Comparison of ENCODE assay signal across 24 mouse cellular contexts in genomic region chr1:75283017-75283416, GRCm38 (mm10). TPM values are rescaled to one million over a fixed set of nuclear protein-coding genes. Genes with fewer than 3 reads are reported as not detected.
DNase-seq lines count a peak whose midpoint lies in the region; ATAC-seq and TF ChIP-seq lines count a peak whose summit lies in the region.
"Had no signal": no experiment of that assay in that cellular context is flagged by ENCODE, and none has a peak within 500 bp of the region (broad histone marks: within the 10 kb centered on the region; RNA-seq: fewer than 3 reads in every experiment).

No protein-coding gene starts in this region.

- 57% methylated on average over 5 of the region's 5 CpGs for WGBS in forebrain, postnatal 0 days
- WGBS in forebrain, embryonic 10.5 days: 91% methylated on average over 5 of the region's 5 CpGs

- H3K36me3 ChIP-seq in forebrain, postnatal 0 days (ENCODE audit: insufficient read depth): no peaks in the 10 kb centered on the region
- H3K36me3 ChIP-seq in forebrain, embryonic 10.5 days (replicated peaks): no peaks in the 10 kb centered on the region
- H3K36me3 ChIP-seq: embryonic facial prominence, embryonic 15.5 days; liver, embryonic 12.5 days had no signal

- H3K9ac ChIP-seq in forebrain, postnatal 0 days: no peak overlapping the region
- H3K9ac ChIP-seq: embryonic facial prominence, embryonic 15.5 days; liver, embryonic 12.5 days had no signal

- H3K27me3 ChIP-seq in forebrain, postnatal 0 days (ENCODE audit: insufficient read depth, low read length): no peaks in the 10 kb centered on the region
- H3K27me3 ChIP-seq in forebrain, embryonic 10.5 days (ENCODE audit: poor library complexity, severe bottlenecking): peaks cover 13% of the 10 kb centered on the region

- ATAC-seq in forebrain, postnatal 0 days: peak; percentile 93
- no peak for ATAC-seq in monocyte, adult 5-6 weeks (replicated peaks; ENCODE audit: insufficient number of reproducible peaks, low FRiP score, low TSS enrichment, poor library complexity, severe bottlenecking)
- ATAC-seq: hindbrain, embryonic 16.5 days; liver, embryonic 12.5 days; Patski had no signal

- intact Hi-C loops in left cerebral cortex, adult 2 months (cut with DNase I): no loop called here

- 0 out of 2 replicates have a peak, but pooled peaks cover 2% of the 10 kb centered on the region for H3K4me1 ChIP-seq in forebrain, postnatal 0 days (ENCODE audit: insufficient read depth)
- H3K4me1 ChIP-seq in forebrain, embryonic 10.5 days: peaks cover 6% of the 10 kb centered on the region
- H3K4me1 ChIP-seq: embryonic facial prominence, embryonic 15.5 days; liver, embryonic 12.5 days had no signal

- H3K4me3 ChIP-seq in forebrain, postnatal 0 days (ENCODE audit: low read depth, low read length): no peak overlapping the region
- no peak overlapping the region for H3K4me3 ChIP-seq in forebrain, embryonic 10.5 days
- H3K4me3 ChIP-seq in left cerebral cortex, adult 2 months: no peak overlapping the region
- H3K4me3 ChIP-seq: embryonic facial prominence, embryonic 15.5 days; liver, embryonic 12.5 days had no signal

- no peak for TF ChIP-seq CTCF in forebrain, postnatal 0 days (IDR thresholded peaks at IDR 0.05; ENCODE audit: low read depth)
- no peak for TF ChIP-seq CTCF in left cerebral cortex, adult 2 months (IDR thresholded peaks at IDR 0.05)

- no peaks in the 10 kb centered on the region for H3K9me3 ChIP-seq in forebrain, postnatal 0 days (ENCODE audit: low read length)
- peaks cover 14% of the 10 kb centered on the region for H3K9me3 ChIP-seq in forebrain, embryonic 10.5 days
- H3K9me3 ChIP-seq: embryonic facial prominence, embryonic 15.5 days had no signal

- DNase-seq in forebrain, postnatal 0 days: peak; percentile 63
- DNase-seq in forebrain, embryonic 10.5 days (ENCODE audit: extremely low spot score, low spot score): no peak
- peak in 1 of 2 experiments; percentile 40 for DNase-seq in left cerebral cortex, adult 2 months (ENCODE audit: extremely low spot score in 1 of 2, low spot score in 2 of 2)
- DNase-seq in left cerebral cortex, adult 11 months (ENCODE audit: low spot score): no peak
- peak; percentile 29 for DNase-seq in MN1 (ENCODE audit: low spot score)
- DNase-seq in frontal cortex, postnatal 10 days (ENCODE audit: low spot score in 2 of 2): peak; percentile 31 to 57
- no peak for DNase-seq in heart, postnatal 4 days
- DNase-seq: adrenal gland, postnatal 36 days; cerebellum, adult 9-10 months; gastrocnemius, postnatal 14 days; kidney, adult 2 months; kidney, postnatal 14 days; thymus, postnatal 14 days had no signal

- H3K27ac ChIP-seq in forebrain, postnatal 0 days (ENCODE audit: low read depth, low read length): 0 out of 2 replicates have a peak overlapping the region, but pooled peaks have one; percentile 40
- no peak overlapping the region for H3K27ac ChIP-seq in forebrain, embryonic 10.5 days
- peak overlapping the region; percentile 40; the same call in 1 of the 2 replicates for H3K27ac ChIP-seq in left cerebral cortex, adult 2 months
- H3K27ac ChIP-seq: embryonic facial prominence, embryonic 15.5 days; liver, embryonic 12.5 days had no signal

- no peak overlapping the region for H3K4me2 ChIP-seq in forebrain, postnatal 0 days (ENCODE audit: low read depth)
- H3K4me2 ChIP-seq: embryonic facial prominence, embryonic 15.5 days; liver, embryonic 12.5 days had no signal

RNA-seq across cellular contexts. Expression of gene Resp18, which starts 4.8 kb away (rescaled TPM):
- 136 and 170 TPM in 2 replicates for total RNA-seq in forebrain, postnatal 0 days (2014; rRNA removed)
- 123 and 186 TPM in 2 replicates for polyA plus RNA-seq in forebrain, postnatal 0 days (2015; fragmentation: Nextera tagmentation; extraction: Ambion mirVana)
- polyA plus RNA-seq in forebrain, embryonic 10.5 days (2016; fragmentation: Nextera tagmentation; extraction: Ambion mirVana): 2.6 and 3.4 TPM in 2 replicates
- 100 to 1,000 TPM; 144 to 184 TPM for total RNA-seq in left cerebral cortex, adult 2 months (2021)
- not detected for total RNA-seq in heart, postnatal 4 days (2021)
- total RNA-seq in monocyte, adult 5-6 weeks (2017): not detected in 3 replicates
- total RNA-seq: gastrocnemius, postnatal 14 days; heart, adult 8-10 months had no signal
- polyA plus RNA-seq: C2C12; limb, embryonic 11.5 days; Patski had no signal

RNA-seq across cellular contexts. Expression of gene Ptprn, which starts 18.7 kb away (rescaled TPM):
- total RNA-seq in forebrain, postnatal 0 days (2014; rRNA removed): 58.2 and 68.7 TPM in 2 replicates
- polyA plus RNA-seq in forebrain, postnatal 0 days (2015; fragmentation: Nextera tagmentation; extraction: Ambion mirVana): 21.5 and 31.5 TPM in 2 replicates
- 1.5 and 1.6 TPM in 2 replicates for polyA plus RNA-seq in forebrain, embryonic 10.5 days (2016; fragmentation: Nextera tagmentation; extraction: Ambion mirVana)
- 100 to 1,000 TPM; 507 to 550 TPM for total RNA-seq in left cerebral cortex, adult 2 months (2021)
- total RNA-seq in heart, postnatal 4 days (2021): under 1 TPM; 0.41 to 0.43 TPM
- not detected in 3 replicates for total RNA-seq in monocyte, adult 5-6 weeks (2017)

RNA-seq across cellular contexts. Expression of gene Dnpep, which starts 34.8 kb away (rescaled TPM):
- total RNA-seq in forebrain, postnatal 0 days (2014; rRNA removed): 135 and 164 TPM in 2 replicates
- polyA plus RNA-seq in forebrain, postnatal 0 days (2015; fragmentation: Nextera tagmentation; extraction: Ambion mirVana): 140 and 156 TPM in 2 replicates
- 124 and 126 TPM in 2 replicates for polyA plus RNA-seq in forebrain, embryonic 10.5 days (2016; fragmentation: Nextera tagmentation; extraction: Ambion mirVana)
- total RNA-seq in left cerebral cortex, adult 2 months (2021): 10 to 100 TPM; 49.4 to 53.0 TPM
- total RNA-seq in heart, postnatal 4 days (2021): 10 to 100 TPM; 89.5 to 89.8 TPM
- 24.0 to 37.3 TPM (median 32.1 TPM) in 3 replicates for total RNA-seq in monocyte, adult 5-6 weeks (2017)

RNA-seq across cellular contexts. Expression of gene Dnajb2, which starts 46.8 kb away (rescaled TPM):
- 32.2 and 39.7 TPM in 2 replicates for total RNA-seq in forebrain, postnatal 0 days (2014; rRNA removed)
- 37.4 and 47.0 TPM in 2 replicates for polyA plus RNA-seq in forebrain, postnatal 0 days (2015; fragmentation: Nextera tagmentation; extraction: Ambion mirVana)
- polyA plus RNA-seq in forebrain, embryonic 10.5 days (2016; fragmentation: Nextera tagmentation; extraction: Ambion mirVana): 28.0 and 28.6 TPM in 2 replicates
- total RNA-seq in left cerebral cortex, adult 2 months (2021): 100 to 1,000 TPM in 1 of 2 experiments, 10 to 100 TPM in 1; 93.6 to 102 TPM
- total RNA-seq in heart, postnatal 4 days (2021): 10 to 100 TPM; 46.4 to 49.2 TPM
- total RNA-seq in monocyte, adult 5-6 weeks (2017): 22.6 to 64.3 TPM (median 30.7 TPM) in 3 replicates

RNA-seq across cellular contexts. Expression of gene A630095N17Rik, which starts 51.1 kb away (rescaled TPM):
- total RNA-seq in forebrain, postnatal 0 days (2014; rRNA removed): 0.46 TPM in 1 of 2 replicates, not detected in the other
- 0.34 TPM in 1 of 2 replicates, not detected in the other for polyA plus RNA-seq in forebrain, postnatal 0 days (2015; fragmentation: Nextera tagmentation; extraction: Ambion mirVana)
- not detected in 2 replicates for polyA plus RNA-seq in forebrain, embryonic 10.5 days (2016; fragmentation: Nextera tagmentation; extraction: Ambion mirVana)
- total RNA-seq in left cerebral cortex, adult 2 months (2021): not detected
- not detected for total RNA-seq in heart, postnatal 4 days (2021)
- not detected in 3 replicates for total RNA-seq in monocyte, adult 5-6 weeks (2017)
- total RNA-seq: adrenal gland, postnatal 36 days; gastrocnemius, postnatal 14 days; heart, adult 8-10 months; layer of hippocampus, postnatal 36 days had no signal
- polyA plus RNA-seq: C2C12; embryonic facial prominence, embryonic 15.5 days; hindbrain, embryonic 16.5 days; kidney, adult 2 months; limb, embryonic 11.5 days; liver, embryonic 12.5 days; lung, embryonic 16.5 days; neural tube, embryonic 14.5 days had no signal

Comparison
In these comparisons a context has a peak if more than half of its experiments do, and no peak if none do; other contexts are left out.
1. DNase-seq: peak in forebrain, postnatal 0 days (single experiment), MN1 (single experiment) and frontal cortex, postnatal 10 days (2 of 2); none in forebrain, embryonic 10.5 days (single experiment), left cerebral cortex, adult 11 months (single experiment) and heart, postnatal 4 days (single experiment).
2. RNA of gene Resp18, which starts 4.8 kb away (total RNA-seq): 144 to 184 TPM in left cerebral cortex, adult 2 months and 136 to 170 TPM in forebrain, postnatal 0 days; not detected in heart, postnatal 4 days and not detected in monocyte, adult 5-6 weeks; every median in the first group is over 100 times any median in the second.
3. RNA of gene Ptprn, which starts 18.7 kb away (total RNA-seq): 507 to 550 TPM in left cerebral cortex, adult 2 months and 58.2 to 68.7 TPM in forebrain, postnatal 0 days; 0.41 to 0.43 TPM in heart, postnatal 4 days and not detected in monocyte, adult 5-6 weeks; every median in the first group is over 10 times any median in the second.